Mouse (Mus musculus) lung, postnatal 25 days (tissue): Measurements from ENCODE around the gene Nol4l.

Source experiments
- DNase-seq: peaks from one replicate; pipeline ENCODE4 v3.0.0; 2022; ENCODE audit warnings: low spot score

Nol4l gene

DNA sequence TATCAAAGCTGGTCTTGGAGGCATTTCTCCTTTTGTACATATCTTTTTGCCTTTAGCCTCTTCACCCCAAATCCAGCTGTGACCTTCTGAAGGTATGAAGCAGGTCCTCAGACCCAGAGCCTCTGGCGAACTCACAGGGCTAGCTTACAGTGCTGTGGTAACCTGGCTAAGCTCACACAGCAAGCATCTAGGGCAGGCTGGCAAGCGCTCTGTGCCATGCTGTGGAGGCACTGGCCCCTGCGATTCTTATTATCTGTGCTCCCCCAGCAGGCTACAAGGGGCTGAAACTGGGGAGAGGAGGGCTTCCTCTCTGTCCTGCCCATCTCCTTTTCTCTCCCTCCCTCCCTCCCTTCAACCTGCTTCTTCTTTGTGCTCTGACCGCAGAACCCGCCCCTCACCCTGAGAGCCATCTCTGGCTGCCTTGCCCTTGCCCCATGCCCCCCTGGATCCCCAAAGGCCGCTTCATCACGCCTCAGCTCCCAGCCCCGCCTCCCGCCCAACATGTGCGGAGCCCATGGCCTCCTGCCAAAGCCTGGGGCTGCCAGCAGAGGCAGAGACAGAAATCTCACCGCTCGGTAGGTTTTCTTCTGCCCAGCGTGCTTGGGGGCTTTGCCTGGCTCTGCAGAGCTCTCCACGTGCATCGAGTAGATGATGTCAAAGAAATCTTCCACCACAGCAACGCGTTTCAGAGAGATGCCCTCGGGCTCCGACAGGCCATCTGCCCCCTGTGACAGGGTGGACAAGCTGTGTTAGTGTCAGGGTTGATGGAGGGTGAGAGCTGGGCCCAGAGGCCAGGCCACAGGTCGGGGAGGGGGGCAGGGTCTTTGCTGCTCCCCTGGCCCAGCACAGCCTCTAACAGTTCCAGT is 46.4 kb downstream of the Nol4l start:
- no peak for DNase-seq

DNA sequence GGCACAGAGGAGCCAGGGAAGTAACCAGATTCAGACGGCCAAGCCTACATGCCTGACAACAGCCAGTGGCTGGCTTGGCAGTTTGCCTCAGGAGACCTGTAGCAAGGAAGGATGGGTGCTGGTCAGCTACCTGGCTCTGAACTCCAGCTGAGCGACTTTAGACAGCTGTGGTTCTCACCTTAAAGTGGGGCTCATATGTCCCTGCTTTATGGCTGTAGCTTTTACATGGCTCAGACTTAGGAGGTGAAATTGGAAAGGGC is 48.0 kb downstream of the Nol4l start:
- DNase-seq = no peak

- DNase-seq = no peak
Observed at GRCm38 (mm10) chr2:153481108-153481860, 48.5 kb downstream of the Nol4l start.

GRCm38 (mm10) chr2:153479486-153479885 is 50.3 kb downstream of the Nol4l start:
- DNase-seq = no peak

DNA sequence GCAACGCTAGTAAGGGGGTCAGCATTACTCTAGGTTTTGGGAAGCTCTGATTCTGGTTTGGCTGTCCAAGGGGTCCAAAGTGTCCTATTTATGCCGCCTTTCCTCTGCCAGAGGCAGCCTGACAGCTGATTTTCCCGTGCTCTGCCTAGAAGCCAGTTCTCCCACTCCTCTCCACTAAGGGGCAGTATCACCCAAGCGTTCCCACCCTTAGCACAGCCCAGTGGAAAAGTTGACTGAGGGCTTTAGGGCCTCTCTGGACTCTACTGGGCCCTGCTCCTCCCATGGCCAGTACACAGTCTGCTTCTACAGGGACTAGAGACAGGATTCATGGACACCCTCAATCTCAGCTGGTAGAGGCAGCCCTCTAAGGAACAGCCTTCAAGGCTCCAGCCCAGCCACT is 51.2 kb downstream of the Nol4l start:
- DNase-seq = peak; percentile 66

DNA sequence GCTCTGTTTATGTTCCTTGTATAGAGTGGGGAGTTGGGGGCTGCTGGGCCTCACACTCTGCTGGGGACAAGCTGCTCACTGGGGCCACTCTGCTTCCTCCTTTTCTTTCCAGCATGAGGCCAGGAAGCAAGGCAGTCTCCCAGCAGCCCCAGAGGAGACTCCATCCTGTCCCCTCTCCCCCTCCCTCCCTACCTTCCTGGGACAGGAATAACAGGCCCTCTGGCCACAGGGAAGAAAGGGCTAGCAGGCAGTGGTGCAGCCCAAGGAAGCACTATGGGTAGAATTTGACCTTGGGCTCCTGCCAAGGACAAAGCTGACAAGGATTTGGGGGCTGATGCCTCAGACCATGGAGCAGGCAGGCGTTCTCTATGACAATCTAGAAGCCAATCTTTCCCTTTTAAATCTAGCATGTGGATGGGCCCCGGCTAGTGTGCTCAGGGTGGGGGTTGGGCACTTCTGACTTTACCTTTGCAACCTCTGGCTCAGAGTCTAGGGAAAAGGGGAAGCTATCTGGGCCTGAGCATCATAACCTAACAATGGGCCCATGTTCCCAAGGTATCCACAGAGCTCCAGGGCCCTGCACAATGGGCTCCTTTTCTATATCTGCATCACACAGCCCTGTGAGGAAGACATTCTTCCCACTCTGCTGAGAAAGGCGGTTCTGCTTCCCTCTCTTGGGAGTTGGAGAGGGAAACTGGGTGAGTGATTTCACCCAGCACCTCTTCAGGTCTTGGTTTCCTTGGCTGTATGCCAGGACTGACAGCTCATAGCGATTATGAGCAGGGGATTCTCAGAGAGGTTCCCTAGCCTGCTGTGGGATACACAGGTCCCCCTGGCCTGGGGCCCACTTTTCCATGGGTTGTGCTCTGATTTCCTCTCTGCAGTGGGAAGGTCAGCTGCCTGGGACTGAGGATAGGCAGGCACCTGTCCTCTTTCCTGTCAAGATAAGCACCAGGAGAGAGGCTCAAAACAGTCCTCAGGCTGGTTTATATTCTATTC is 54.4 kb downstream of the Nol4l start:
- DNase-seq = no peak

GRCm38 (mm10) chr2:153470983-153471382 is 58.8 kb downstream of the Nol4l start:
- no peak for DNase-seq

DNA sequence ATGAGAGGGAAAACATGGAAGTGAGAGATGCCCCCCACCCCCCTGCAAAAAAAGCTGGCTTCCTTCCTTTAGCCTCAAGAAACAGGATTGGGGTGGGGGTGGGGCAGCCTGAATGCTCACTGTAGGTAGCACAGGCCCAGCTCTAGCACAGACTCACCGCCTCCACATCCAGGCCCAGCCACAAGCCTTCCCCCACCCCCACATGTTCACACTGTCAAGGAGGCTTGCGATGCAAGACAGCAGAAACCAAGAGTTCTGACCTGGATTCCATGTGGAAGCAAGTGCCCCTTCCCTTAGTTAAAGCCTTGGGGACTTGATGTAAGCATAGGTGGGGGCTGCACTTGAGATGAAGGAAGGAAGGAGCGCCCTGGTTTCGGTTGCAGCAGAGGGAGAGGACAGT is 60.0 kb downstream of the Nol4l start:
- no peak for DNase-seq

GRCm38 (mm10) chr2:153469317-153469716 is 60.5 kb downstream of the Nol4l start:
- DNase-seq = no peak

- DNase-seq = no peak
Observed at GRCm38 (mm10) chr2:153467372-153467771, 62.4 kb downstream of the Nol4l start.

DNA sequence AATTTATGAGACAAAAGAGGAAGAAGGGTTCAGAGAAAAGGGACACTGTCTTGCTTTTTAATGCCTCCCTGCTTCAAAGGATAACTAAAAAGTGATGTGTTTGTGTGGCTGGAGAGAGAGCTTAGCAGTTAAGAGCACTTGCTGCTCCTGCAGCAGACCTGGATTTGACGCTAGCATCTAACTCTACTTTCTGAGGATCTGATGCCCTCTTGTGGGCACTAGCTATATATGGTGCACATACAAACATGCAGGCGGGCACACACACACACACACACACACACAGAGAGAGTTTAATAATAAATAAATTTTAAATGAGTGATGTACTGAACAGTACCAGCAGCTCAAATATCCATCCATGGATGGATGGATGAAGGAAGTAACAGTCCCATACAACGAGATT is 66.5 kb downstream of the Nol4l start:
- no peak for DNase-seq

DNA sequence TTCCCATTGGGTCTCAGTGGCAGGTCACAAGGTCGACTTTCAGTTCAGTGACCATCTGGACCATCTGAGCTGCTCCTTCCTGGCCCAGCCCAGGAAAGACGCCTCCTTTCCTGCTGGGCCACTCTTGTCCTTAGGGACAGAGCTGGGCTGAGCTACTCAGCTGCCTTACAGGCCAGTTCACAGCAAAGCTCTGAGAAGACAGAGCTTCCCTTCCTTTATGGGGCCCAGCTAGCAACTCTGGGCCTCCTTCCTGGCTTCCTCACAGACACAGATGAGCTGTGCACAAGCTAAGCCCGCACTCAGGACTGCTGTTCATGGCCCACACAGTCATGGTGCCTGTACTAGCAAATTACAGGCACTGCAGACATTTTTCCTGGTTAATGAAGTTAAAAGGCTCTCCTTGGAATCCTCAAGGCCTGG is 71.7 kb downstream of the Nol4l start:
- DNase-seq = no peak

GRCm38 (mm10) chr2:153457467-153457866 is 72.3 kb downstream of the Nol4l start:
- no peak for DNase-seq

- DNase-seq = no peak
Observed at GRCm38 (mm10) chr2:153454841-153455506, 74.8 kb downstream of the Nol4l start.

DNA sequence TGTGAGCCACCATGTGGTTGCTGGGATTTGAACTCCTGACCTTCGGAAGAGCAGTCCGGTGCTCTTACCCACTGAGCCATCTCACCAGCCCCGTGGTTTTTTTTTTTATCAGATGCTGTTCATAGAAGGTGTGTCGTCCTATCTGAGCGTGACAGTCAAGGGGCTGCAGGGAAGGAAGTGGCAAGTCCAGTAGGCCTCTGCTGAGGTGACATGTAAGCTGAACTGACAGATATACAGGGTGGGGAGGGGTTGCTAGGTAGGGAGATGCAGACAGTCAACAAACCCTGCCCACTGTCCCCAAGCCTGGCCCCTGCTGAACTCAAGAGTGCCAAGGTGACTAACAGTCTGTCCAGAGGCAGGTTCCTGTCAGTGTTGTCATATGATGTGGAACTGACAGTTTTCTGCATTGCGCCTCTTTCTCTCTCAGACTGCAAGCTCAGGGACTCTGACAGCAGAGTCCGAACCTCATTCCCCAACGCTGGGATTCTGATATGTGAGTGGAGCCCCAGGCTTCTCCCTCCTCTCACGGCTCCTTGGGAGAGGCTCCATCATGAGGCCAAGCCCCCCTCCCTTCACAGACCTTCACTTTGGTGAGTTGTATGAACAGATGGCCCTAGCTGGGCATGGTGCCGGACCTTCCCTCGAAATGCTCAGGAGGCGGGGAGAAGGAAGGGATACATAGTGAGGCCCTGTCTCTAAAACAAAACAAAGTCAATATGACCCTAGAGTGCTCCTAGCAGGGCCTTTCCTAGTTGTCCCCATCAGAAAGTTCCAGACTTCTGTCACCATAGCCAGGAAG is 75.6 kb downstream of the Nol4l start:
- no peak for DNase-seq

DNA sequence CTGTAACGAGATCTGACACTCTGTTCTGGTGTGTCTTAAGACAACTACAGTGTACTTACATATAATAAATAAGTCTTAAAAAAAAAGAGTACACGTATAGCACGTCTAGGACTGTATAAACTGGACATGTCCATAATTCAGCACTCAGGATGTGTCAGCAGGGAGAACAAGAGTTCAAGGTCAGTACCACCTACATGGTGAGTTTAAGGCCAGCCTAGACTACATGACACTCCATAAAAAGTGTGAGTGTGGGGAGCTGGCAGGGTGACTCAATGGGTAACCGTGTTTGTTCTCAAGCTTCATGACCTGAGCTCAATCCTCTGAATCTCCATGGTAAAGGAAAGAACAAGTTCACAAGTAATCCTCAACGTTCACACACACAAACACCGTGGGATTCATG is 81.3 kb downstream of the Nol4l start:
- DNase-seq = no peak

GRCm38 (mm10) chr2:153447719-153448118 is 82.1 kb downstream of the Nol4l start:
- DNase-seq = no peak

DNA sequence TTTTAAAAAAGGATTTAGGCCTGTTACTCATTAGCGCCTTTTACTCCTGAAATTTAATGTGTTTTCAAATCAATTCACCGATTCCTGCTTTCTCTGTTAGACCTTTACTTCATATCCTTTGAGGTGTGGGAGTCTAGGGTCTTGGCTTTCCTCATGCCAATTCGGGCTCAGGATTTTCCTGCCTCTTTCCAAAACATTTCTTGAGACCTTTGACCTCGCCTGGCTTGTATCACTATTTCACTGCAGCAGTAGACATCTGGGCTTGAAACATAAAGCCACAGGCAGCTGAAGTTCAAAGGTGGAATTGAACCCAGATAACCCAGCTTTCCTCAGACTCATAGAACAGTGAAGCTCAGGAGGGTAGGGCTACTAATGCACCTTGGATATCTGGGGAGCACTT is 83.3 kb downstream of the Nol4l start:
- no peak for DNase-seq

DNA sequence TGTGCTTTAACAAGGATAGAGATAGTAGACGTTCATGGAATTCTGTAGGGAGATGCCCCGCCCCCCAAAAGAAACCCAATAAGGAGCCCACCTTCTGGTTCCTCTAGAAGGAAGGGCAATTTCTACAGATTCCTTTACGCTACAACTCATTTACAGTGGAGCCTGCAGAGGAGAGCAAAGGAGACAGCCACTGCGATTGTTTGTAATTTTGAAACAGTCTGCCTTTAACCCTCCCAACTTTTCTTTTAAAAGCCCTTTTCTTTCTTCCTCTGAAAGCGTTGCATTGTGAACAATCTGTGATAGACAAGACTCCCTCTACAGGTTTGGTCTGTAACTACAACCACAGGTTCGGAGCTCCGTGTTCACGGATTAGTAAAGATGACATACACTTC is 83.8 kb downstream of the Nol4l start:
- DNase-seq = peak; percentile 64

DNA sequence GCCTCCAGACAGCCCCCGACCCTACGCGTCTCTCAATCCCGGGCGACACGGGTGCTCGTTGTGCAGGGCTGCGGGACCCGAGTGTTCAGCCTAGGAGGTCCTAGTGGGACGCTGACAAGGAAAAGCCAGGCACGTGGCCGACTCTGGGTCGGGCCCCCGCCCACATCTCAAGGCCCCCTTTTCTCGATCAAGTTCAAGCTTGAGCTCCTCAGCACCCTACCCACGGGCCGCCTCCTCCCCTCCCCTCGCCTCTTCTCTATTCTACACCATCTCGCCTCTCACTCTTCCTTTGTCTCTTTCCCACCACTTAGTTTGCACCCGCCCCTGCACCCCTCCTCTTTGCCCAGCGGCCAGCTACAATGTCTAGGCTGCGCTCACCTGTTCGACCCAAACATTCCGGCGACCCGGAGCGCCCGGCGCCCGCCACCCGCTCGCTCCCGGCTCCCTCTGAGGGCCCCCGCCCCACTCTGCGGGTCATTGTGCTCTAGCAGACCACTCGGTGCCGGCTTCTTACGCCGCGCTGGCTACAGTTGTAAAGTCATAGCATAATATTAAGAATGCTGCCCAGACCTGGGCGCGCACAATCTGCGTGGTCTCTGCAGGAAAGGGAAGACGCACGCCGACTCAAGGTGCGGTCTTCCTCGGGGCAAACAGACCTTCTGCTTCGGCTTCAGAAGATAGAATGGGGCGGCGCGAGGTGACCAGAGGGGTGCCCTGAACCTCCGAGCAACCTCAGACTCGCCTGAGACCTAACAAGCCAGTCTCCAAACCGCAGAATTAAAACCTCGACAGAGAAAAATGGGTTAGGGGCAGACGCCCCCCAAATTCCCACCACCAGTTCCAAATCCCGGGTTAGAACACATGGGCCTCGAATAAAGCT is 84.4 kb downstream of the Nol4l start:
- DNase-seq = no peak
